Mouse (Mus musculus) brain, embryonic 14.5 days (tissue): ENCODE data around the gene 4931422A03Rik. TPM values are rescaled to one million over a fixed set of nuclear protein-coding genes. Genes with fewer than 3 reads are reported as not detected.

Experiments
- DNase-seq: peaks from one replicate; pipeline ENCODE4 v3.0.0-alpha.2; 2011; ENCODE audit warnings: low read depth
- CTCF ChIP-seq: fragments of 200-500 bp; IDR thresholded peaks from 2 replicates; pipeline ENCODE4 v1.5.1; 2012; ENCODE audit warnings: inconsistent platforms, mild to moderate bottlenecking, moderate library complexity, borderline replicate concordance; ENCODE audit not compliant: insufficient read depth, insufficient read length; ENCODE audit errors: extremely low read depth
- POLR2A ChIP-seq: fragments of 200-500 bp; IDR thresholded peaks from 2 replicates; pipeline ENCODE4 v1.6.1; 2012; ENCODE audit warnings: mild to moderate bottlenecking, inconsistent platforms, borderline replicate concordance; ENCODE audit not compliant: poor library complexity, insufficient read depth, insufficient read length, severe bottlenecking; ENCODE audit errors: extremely low read depth
- polyA plus RNA-seq: library from polyadenylated mRNA; depleted of rRNA; stranded (reverse); fragments of >200 nt; gene quantifications from 2 replicates; pipeline ENCODE4 v1.2.3, GENCODE M21; 2012

4931422A03Rik gene
- polyA plus RNA-seq, 1 experiment: 0.08 TPM

DNA sequence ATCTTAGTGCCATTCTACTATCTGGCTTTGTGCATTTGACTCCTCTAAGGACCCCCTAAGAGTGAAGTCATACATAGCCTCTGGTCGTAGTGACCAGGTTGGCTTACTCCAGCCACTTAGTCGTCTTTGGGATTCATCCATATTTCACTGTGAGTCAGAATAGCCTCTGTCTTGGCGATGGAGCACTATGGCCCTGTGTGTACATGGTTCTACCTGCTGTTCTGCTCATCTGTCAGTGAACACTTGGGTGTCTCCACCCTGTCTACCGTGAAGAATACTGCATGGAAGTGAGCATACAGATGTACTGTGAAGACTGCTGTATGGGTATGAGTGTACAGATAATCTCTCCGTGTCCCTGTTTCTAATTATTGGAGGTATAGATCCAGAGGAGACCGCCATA is 68.6 kb downstream of the 4931422A03Rik start:
- no peak for DNase-seq
- TF ChIP-seq POLR2A (no peak), CTCF (no peak)

DNA sequence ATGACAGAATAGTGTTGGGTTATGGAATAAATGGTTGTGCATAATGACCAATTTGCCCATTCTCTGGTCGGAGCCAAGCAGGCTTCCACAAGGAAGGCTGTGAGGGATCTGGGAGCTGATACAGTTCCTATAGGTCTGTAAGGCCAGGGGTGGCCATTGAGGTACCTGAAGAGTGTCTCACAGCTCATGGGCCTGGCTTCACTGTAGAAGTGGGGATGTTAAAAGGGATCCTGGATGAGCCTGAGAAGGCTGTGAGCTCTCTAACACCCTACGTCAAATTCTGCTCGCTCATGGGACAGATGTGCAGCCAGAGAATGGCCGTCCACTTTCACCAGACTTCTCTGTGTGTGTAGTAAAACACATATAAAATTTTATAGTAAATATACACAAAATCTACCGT is 69.1 kb downstream of the 4931422A03Rik start:
- no peak for TF ChIP-seq POLR2A
- TF ChIP-seq CTCF: no peak

DNA sequence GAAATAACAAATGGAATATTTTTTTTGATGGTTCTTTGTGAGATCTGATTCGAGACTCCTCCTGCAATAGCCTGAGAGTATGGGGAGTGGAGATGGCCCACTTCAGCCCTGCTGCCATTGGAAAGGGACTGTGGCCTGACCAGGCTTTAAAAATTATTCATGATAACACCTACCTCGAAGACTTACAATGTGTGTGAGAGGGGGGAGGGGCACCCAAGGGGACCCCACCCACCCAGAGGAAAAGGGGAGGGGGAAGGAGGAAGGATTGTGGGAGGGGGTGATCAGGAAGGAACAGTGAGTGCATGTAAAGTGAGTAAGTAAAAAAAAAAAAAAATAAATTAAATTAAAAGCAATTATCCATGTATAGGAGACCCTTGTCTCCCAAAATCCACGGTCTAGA is 69.5 kb downstream of the 4931422A03Rik start:
- TF ChIP-seq CTCF (no peak), POLR2A (no peak)

More for the DNA sequence above, 69.1 kb downstream of the 4931422A03Rik start:
- DNase-seq: no peak

DNA sequence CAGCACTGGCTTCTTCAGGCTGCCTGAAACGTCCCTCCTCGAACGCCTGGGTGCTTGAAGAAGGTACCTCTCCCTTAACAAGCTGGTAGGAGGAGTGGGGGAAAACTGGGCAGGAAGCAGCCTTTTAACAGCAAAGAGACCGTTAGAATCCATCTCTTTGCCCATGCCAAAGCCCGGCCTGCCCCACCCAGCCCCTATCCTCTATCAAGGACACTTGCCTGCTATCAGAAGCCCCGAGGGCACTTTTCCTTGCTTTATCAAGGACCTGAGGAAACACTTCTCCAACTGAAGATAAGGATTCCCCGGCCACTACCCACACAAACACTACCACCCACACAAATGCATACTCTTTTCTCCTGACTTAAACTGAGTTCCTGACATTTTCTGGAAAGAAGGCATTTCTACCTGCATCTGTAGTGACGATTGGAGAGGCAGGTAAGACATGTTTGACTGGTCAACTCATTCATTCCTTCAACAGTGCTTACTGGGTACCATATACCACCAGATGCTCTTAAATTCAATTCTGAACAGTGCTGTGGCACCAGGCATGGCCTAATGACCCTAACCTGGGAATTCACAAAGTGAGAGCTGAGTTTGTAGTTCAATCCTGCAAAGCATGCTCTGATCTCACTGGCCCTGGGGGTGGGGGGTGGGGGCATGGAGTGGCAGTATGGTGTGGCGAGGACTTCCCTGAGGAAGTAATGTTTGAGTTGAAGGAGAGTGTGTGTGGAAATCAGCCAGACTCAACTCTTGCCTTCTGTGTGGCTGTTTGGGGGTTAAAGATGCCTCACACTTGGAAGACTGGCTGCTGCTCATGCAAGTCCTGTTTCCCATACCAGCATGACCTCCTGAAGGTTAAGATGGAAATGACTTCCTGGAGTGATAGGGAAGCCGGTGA is 70.3 kb downstream of the 4931422A03Rik start, which contains the start of gene Lmo2:
TSS of gene Lmo2 (plus strand) at position 338 of the 898 bp plus-strand sequence.
- no peak for DNase-seq
- no peak for TF ChIP-seq CTCF
- TF ChIP-seq POLR2A: no peak

More for the DNA sequence above, 69.5 kb downstream of the 4931422A03Rik start:
- no peak for DNase-seq

DNA sequence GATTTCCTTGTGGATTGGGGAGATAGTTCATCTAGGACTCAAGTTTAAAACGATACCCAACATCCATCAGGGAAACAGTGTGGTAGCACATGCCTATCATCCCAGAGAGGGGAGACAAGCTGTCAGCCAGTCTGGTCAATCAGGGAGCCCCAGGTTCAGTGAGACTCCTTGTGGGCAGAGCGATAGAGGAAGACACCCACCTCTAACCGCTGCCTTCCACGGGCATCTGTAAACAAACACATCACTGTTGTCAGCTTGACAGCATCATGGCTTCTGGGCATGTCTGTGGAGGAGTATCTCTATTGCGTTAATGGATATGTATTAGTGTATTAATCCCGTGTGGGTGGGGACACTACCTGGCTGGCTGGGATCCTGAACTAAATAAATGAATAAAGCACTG is 71.3 kb downstream of the 4931422A03Rik start:
- TF ChIP-seq POLR2A (no peak), CTCF (no peak)
- no peak for DNase-seq

DNA sequence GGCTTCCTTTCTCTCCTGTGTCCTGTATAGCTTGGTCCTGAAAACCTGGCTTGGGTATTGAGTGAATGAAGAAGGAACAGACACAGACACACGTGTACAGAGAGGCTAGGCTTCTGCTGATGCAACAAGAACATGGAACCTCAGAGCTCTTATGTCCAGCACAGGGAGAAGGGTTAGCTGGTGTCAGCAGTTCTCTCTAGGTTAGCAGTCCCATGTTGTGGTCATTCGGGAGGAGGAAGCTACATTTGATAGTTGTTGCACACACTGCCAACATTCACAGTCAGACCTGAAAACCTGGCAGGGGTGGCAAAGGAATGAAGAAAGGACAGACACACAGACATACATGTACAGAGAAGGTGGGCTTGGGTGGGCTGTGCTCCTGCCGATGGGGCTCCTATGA is 72.4 kb downstream of the 4931422A03Rik start:
- no peak for TF ChIP-seq POLR2A
- no peak for TF ChIP-seq CTCF
- no peak for DNase-seq

DNA sequence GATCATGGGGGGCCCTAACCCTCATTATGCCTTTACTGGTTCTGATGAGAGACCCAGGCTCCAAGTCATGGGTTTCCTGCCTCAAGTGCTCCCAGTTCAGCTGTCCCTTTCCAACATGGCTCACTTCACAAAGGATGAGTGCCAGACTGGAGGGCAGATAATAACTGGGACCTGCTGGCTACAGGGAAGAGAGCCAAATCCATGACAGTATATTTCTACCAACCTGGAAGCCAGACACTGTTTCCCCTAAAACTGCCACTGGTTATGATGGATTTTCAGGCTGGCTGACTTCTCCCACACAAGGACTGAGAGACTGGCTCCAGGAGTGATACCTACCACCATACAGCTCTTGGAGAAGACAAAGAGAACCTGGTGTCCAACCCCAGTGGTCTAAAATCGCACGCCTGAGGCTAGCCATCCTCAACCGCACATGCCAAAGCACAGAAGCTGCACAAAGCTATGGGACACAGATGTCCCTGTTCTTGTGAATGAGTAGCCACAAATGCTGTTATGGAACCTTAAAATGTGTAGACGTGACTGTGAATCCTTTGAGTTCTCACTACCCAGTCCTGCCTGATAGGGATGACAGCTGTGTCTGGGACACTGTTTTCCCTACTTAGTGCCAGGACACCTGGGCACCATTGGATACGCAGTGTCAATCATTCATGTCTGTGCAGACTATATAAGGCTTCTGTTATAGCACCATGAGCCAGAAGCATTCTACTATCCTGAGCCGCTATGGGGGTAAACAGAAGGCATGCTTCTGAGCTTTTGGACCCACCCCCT is 74.9 kb downstream of the 4931422A03Rik start:
- peak; percentile 71 for DNase-seq
- TF ChIP-seq CTCF (no peak), POLR2A (no peak)

DNA sequence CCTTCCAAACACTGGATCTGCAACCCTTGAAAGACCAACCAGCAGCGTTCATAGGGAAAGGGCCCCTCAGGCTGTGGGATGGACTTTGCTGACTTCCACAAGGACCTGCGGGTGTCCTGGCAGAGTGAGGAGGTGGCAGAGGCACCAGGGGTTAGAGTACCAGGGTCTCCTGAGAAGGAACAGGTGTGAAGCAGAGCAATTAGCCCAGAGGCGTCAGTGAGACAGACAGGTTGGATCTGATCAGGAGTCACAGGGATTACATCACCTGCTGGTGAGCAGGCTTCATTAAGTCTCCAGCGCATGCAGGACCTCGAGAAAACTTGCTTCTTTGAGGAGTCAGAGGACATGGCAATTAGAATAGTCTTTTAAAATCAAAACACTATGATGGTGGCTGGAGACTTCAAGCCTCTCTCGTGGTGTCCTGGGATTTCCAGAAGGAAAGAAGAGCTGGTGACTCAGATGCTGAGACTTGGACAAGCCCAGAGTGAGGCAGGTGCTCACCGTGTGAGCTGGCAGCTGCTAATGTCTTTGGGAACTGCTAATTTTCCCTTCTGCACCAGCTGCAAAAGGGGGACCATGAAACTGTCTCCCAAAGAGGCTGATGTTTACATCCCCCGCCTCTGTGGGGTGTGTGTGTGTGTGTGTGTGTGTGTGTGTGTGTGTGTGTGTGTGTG is 80.0 kb downstream of the 4931422A03Rik start:
- DNase-seq: peak; percentile 34
- TF ChIP-seq POLR2A (no peak), CTCF (no peak)

DNA sequence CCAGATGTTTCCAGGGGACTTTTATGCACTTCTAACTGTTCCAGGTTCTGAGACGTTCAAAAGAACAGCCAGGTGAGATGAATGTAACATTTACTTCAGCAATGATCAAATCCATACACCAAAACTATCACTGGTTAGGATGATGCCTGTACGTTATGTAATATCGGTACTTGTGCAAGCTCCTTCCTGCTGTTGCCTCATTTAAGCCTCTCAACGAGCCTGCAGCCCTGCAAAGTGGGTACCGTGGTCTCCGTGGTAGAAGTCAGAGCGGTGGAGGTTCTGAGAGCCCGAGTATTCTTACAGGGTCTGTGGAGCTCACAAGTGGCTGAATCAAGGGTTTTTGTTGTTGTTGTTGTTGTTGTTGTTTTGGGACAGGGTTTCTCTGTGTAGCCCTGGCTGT is 81.3 kb downstream of the 4931422A03Rik start:
- no peak for DNase-seq
- TF ChIP-seq POLR2A (no peak), CTCF (no peak)

DNA sequence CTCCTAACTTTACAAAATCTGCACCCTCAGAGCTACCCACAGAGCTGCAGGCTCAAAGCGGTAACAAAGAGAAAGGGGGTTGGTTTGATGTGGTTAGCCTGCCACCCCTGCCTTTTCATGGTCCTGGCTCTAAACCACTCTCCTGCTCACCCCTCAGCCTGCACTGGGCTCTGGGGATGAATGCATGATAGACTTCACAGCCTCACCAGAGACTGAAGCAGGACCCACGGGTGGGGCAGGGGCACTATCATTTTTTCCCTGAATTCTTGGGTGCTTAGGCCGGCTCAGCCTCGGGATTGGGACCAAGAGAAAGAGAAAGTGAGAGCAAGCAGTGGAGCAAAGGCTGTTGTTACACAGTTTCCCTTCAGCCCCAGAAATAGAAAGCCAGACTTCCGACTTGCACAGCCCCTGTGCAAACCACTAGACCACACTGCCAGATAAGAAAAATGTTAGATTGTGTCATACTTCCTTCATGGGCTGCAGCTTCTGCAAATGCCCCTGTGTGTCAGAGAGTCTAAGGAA is 82.5 kb downstream of the 4931422A03Rik start:
- no peak for DNase-seq
- no peak for TF ChIP-seq CTCF

DNA sequence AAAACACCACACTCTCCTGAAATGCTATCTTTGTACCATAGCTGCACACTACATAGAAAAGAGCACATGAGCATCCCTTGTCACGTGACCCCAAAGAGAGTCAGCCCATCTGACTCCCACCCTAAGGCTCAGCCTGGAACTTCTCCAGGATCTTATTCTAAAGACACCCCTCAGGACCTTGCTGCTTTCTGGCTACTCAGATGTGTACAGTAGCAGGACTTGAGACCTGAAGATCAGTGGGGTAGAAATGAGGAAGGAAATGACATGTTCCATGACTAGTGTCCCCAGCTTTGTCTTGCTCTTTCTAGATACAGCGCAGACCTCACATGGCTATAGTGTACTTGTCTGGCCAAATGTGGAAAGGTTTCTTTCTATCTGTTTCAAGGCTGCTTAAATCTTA is 83.3 kb downstream of the 4931422A03Rik start:
- TF ChIP-seq POLR2A: no peak
- no peak for TF ChIP-seq CTCF
- DNase-seq: no peak
